Mouse (Mus musculus) thymus, adult 2 months (tissue): ENCODE results near the gene Gm26938.

Experiments used
- CTCF ChIP-seq: fragments of 200-500 bp; IDR thresholded peaks from 2 replicates; pipeline ENCODE4 v1.5.1; 2012; ENCODE audit warnings: mild to moderate bottlenecking, control low read depth, low read length, moderate library complexity, borderline replicate concordance; ENCODE audit not compliant: control insufficient read depth, poor library complexity, insufficient read depth; ENCODE audit errors: extremely low read depth
- POLR2A ChIP-seq: fragments of 200-500 bp; IDR thresholded peaks from 2 replicates; pipeline ENCODE4 v1.6.1; 2012; ENCODE audit warnings: mild to moderate bottlenecking, low read length, control low read depth, moderate library complexity; ENCODE audit not compliant: control insufficient read depth, poor library complexity, insufficient read depth; ENCODE audit errors: extremely low read depth

GRCm38 (mm10) chr5:139792159-139792775 is 33.9 kb downstream of the Gm26938 start:
- no peak for TF ChIP-seq CTCF
- TF ChIP-seq POLR2A = no peak
